Mouse (Mus musculus): ENCODE results near the gene Prrt1.

Gene Prrt1

GRCm38 (mm10) chr17:34671151-34672066, 42.1 kb downstream of the Prrt1 start:
- DNase-seq (ENCODE audit: low spot score in 2 of 2) = no peak

GRCm38 (mm10) chr17:34672246-34672792, 43.0 kb downstream of the Prrt1 start:
- DNase-seq (ENCODE audit: low spot score in 2 of 2) = no peak

- no peak for DNase-seq (ENCODE audit: low spot score in 2 of 2)
Observed at GRCm38 (mm10) chr17:34673139-34673538, 43.8 kb downstream of the Prrt1 start.

- no peak for DNase-seq (ENCODE audit: low spot score in 2 of 2)
Observed at GRCm38 (mm10) chr17:34674524-34675204, 45.3 kb downstream of the Prrt1 start.

GRCm38 (mm10) chr17:34675205-34676092, 46.1 kb downstream of the Prrt1 start:
- DNase-seq (ENCODE audit: low spot score in 2 of 2) = no peak

- DNase-seq (ENCODE audit: low spot score in 2 of 2) = no peak
Observed at GRCm38 (mm10) chr17:34676093-34676460, 46.7 kb downstream of the Prrt1 start.

- no peak for DNase-seq (ENCODE audit: low spot score in 2 of 2)
Observed at GRCm38 (mm10) chr17:34676671-34677070, 47.3 kb downstream of the Prrt1 start.

- no peak for DNase-seq (ENCODE audit: low spot score in 2 of 2)
Observed at GRCm38 (mm10) chr17:34680191-34680590, 50.9 kb downstream of the Prrt1 start.

- DNase-seq (ENCODE audit: low spot score in 2 of 2) = no peak
Observed at GRCm38 (mm10) chr17:34680621-34681020, 51.3 kb downstream of the Prrt1 start.

- no peak for DNase-seq (ENCODE audit: low spot score in 2 of 2)
Observed at GRCm38 (mm10) chr17:34681132-34681571, 51.8 kb downstream of the Prrt1 start.

- no peak for DNase-seq (ENCODE audit: low spot score in 2 of 2)
Observed at GRCm38 (mm10) chr17:34681881-34682536, 52.7 kb downstream of the Prrt1 start.

All from urinary bladder, adult 18-20 months (tissue).